Mouse (Mus musculus) left cerebral cortex, adult 6 months (tissue): ENCODE measurements around the gene Svs3b. TPM values are rescaled to one million over a fixed set of nuclear protein-coding genes. Genes with fewer than 3 reads are reported as not detected.

ENCODE experiments used
- long read RNA-seq, 2 experiments: library from polyadenylated mRNA; unstranded; transcript quantifications; one replicate each; pipeline ENCODE4 v2.0.0; 2019 to 2020
- polyA plus RNA-seq: library from polyadenylated mRNA; unstranded; fragments of <200 nt; fragmentation: Nextera tagmentation; gene quantifications from 2 replicates; pipeline ENCODE4 v1.2.3, GENCODE M21; 2021

Gene Svs3b
- not detected in 2 replicates for polyA plus RNA-seq
- long read RNA-seq, experiment 1 = 0 reads
- long read RNA-seq, experiment 2 = 0 reads

DNA sequence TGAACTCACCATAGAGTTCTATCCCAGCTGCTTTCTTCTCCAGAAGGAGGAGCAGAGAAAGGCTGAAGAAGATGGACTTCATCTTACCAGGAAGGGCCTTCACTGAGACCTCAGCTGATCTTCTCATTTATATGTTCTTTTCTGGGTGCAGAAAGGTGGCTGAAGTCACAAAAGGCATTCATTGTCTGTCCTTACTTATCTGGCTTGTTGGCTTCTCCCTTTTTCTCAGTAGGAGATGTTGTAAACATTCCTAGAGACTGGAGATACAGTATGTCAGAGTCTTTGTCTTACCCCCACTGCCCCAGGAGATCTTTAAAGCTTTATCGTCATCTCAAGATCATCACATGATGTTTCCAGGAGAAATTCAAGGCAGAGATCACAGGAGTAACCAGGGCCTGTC lies at the start of gene Svs3b:
Gene Svs3b, minus strand, starts transcription at position 101 of the 400 bp plus-strand sequence.

DNA sequence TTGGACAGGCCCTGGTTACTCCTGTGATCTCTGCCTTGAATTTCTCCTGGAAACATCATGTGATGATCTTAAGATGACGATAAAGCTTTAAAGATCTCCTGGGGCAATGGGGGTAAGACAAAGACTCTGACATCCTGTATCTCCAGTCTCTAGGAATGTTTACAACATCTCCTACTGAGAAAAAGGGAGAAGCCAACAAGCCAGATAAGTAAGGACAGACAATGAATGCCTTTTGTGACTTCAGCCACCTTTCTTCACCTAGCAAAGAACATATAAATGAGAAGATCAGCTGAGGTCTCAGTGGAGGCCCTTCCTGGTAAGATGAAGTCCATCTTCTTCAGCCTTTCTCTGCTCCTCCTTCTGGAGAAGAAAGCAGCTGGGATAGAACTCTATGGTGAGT lies 32.5 kb upstream of the Svs3b start, which contains the start of gene Svs3a:
Gene Svs3a, plus strand, starts transcription at position 301 of the 400 bp plus-strand sequence.

DNA sequence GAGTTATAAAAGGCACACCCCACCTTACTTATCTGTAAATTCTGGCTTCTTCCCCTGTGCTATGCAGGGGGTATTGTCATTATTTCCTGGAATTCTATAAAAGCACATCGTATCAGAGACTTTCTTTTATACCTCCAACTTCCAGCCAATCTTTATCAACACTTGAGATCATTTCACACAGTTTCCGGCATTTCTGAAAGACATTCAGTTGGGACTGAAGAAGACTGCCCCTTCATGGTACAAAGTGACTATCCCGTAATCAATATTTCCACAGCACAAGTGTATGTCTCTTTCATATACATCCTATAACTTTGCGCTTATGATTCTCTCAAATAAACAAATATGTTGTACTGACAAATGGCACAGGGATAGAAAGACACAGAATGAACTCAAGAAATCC lies 21.9 kb upstream of the Svs3b start, which contains the start of gene Svs4:
Gene Svs4, minus strand, starts transcription at position 101 of the 400 bp plus-strand sequence.

DNA sequence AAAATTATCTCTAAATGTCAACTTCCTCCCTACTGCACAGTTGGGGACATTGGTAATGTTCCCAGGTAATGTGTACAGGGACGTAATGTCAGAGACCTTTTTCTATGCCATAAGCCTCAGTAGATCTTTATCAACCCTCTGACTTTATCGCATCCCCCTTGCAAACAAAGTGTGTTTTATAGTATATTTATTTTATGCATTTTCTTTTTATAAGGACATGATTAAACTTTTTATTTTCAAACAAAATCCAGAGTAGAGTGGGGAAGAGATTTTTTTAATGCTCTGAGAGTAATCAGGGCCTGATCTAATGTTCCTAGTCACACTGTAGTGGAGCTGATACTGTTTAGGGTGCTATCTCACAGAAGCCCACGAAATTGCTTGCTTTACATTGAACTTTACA lies 18.1 kb downstream of the Svs3b start, which contains the start of gene Svs2:
Gene Svs2, minus strand, starts transcription at position 101 of the 400 bp plus-strand sequence.

DNA sequence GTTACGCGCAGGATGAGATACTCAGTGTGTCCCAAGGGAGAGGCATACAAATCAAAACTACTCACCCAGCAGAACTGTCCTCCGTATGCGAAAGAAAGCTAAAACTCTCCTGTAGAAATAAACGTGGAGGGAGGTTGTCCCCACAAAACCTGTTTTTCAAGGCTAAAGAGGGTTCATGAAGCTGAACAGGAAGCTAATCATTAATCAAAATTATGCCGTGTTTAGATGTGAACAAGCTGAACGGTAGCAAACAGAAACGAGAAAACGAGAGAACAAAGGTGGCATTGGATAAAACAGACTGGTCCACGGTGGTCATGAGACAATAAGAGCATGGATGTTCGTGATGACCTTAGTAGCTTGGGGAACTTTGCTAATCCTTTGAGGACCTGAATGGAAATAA lies 34.9 kb downstream of the Svs3b start, which contains the start of gene Wfdc15b:
Gene Wfdc15b, minus strand, starts transcription at position 139 of the 400 bp plus-strand sequence.

Other genes with a start within 250 kb of the Svs3b start
- gene Pabpc1l, start 231.2 kb downstream of the Svs3b start, polyA plus RNA-seq = 0.21 and 0.78 TPM in 2 replicates
- gene Stk4, start 186.3 kb downstream of the Svs3b start, polyA plus RNA-seq = 13.3 and 21.5 TPM in 2 replicates
- gene Tomm34, start 185.5 kb downstream of the Svs3b start, polyA plus RNA-seq = 105 and 112 TPM in 2 replicates
- 6.0 and 9.7 TPM in 2 replicates for gene Kcns1, start 85.5 kb downstream of the Svs3b start, polyA plus RNA-seq
- not detected in 2 replicates for gene Wfdc5, start 73.9 kb downstream of the Svs3b start, polyA plus RNA-seq
- gene Wfdc12, start 66.0 kb downstream of the Svs3b start, polyA plus RNA-seq = not detected in 2 replicates
- not detected in 2 replicates for gene Wfdc15a, start 56.5 kb downstream of the Svs3b start, polyA plus RNA-seq
- gene Wfdc15b, start 35.0 kb downstream of the Svs3b start, polyA plus RNA-seq = not detected in 2 replicates
- gene Svs2, start 18.2 kb downstream of the Svs3b start, polyA plus RNA-seq = not detected in 2 replicates
- not detected in 2 replicates for gene Svs4, start 21.8 kb upstream of the Svs3b start, polyA plus RNA-seq
- gene Svs3a, start 32.6 kb upstream of the Svs3b start, polyA plus RNA-seq = not detected in 2 replicates
- not detected in 2 replicates for gene Svs6, start 60.1 kb upstream of the Svs3b start, polyA plus RNA-seq
- gene Svs5, start 76.1 kb upstream of the Svs3b start, polyA plus RNA-seq = not detected in 2 replicates
- 0.40 TPM in 1 of 2 replicates, not detected in the other for gene Slpi, start 132.5 kb upstream of the Svs3b start, polyA plus RNA-seq
- 0.16 and 0.23 TPM in 2 replicates for gene Rbpjl, start 146.5 kb upstream of the Svs3b start, polyA plus RNA-seq
- gene Matn4, start 148.5 kb upstream of the Svs3b start, polyA plus RNA-seq = 3.8 and 3.9 TPM in 2 replicates
- gene Sdc4, start 187.2 kb upstream of the Svs3b start, polyA plus RNA-seq = 156 and 202 TPM in 2 replicates
- 99.5 and 102 TPM in 2 replicates for gene Sys1, start 200.3 kb upstream of the Svs3b start, polyA plus RNA-seq
- 4.3 and 26.7 TPM in 2 replicates for gene Gm20458, start 204.3 kb upstream of the Svs3b start, polyA plus RNA-seq
- not detected in 2 replicates for gene Trp53tg5, start 217.1 kb upstream of the Svs3b start, polyA plus RNA-seq
- gene Dbndd2, start 229.5 kb upstream of the Svs3b start, polyA plus RNA-seq = 233 and 239 TPM in 2 replicates
- 43.3 and 44.2 TPM in 2 replicates for gene Pigt, start 240.9 kb upstream of the Svs3b start, polyA plus RNA-seq